Mouse (Mus musculus): ENCODE measurements around the gene Pard3. TPM values are rescaled to one million over a fixed set of nuclear protein-coding genes. Genes with fewer than 3 reads are reported as not detected.

Gene Pard3
- polyA plus RNA-seq, 1 experiment from 2014 or later: 30.9 TPM

DNA sequence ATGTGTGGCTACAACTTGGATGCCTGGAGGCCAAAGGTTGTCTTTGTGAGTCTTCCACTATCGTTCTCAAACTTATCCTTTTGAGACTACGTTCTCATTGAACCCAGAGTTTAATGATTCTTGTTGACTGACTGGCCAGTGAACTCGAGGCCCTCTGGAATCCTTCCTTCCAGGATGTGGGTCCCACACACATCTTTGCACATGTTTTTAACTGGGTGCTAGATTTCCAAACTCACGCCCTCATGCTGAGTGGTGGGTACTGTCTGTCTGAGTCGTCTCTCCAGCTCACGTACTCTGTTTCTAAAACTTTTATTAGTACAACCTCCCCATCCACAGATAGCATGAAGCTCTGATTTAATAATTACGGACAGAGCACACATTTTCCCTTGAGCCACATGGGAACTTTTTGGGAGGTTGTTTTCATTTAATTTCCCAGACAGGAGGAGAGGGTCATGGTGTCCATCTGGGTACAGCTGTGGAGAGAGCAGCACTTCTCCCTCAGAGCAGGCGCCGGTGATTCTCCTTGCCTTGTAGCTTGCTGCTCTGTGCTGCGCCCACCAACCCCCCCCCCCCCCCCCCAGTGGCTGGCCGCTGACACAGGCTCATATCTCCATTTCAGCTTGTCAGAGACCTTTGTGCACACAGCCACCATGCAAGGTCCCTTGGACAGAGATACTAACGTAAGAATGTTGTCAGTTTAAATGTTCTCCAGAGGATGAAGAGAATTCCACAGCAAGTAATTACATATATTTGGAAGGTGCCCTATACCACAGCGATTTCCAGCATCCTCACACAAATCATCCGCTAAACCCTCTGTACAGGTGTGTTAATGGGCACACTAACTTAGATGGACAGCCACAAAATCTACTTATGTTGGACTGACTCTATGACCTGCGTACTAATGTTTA is 165.9 kb downstream of the Pard3 start:
- no peak for DNase-seq (ENCODE audit: low spot score)
- Histone ChIP-seq H3K4me2 (replicated peaks; ENCODE audit: low read depth, low read length) (no peak overlapping the region), H3K4me1 (replicated peaks; ENCODE audit: control insufficient read depth, insufficient read depth, low read length) (no peaks in the 10 kb centered on the region)

DNA sequence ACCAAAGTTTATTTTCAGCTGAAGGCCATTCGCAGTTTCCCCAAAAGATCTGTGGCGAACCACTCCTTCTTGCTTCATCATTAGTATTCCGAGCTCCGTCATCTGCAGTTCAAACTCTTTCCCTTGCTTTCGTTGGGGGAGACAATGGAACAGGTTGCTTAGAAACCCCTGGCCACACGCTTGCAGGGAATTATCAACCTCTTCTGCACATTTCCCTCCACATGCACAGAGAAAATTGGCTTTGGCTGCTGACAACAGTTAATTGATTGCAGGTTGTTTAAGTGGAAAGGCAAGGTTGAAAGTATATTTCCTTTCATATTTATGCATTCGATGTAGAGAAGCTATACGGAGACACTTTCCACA is 166.5 kb downstream of the Pard3 start:
- Histone ChIP-seq H3K27me3 (ENCODE audit: control insufficient read depth, insufficient read depth, low read length) (no peaks in the 10 kb centered on the region), H3K27ac (ENCODE audit: low read depth, low read length) (no peak overlapping the region), H3K9ac (ENCODE audit: low read depth, low read length) (no peak overlapping the region), H3K4me3 (ENCODE audit: low read depth, low read length) (no peak overlapping the region), H3K9me3 (ENCODE audit: control insufficient read depth, low read length) (no peaks in the 10 kb centered on the region), H3K4me2 (replicated peaks; ENCODE audit: low read depth, low read length) (no peak overlapping the region), H3K36me3 (ENCODE audit: control insufficient read depth, insufficient read depth, low read length) (no peaks in the 10 kb centered on the region), H3K4me1 (replicated peaks; ENCODE audit: control insufficient read depth, insufficient read depth, low read length) (no peaks in the 10 kb centered on the region)
- WGBS: 71% methylated on average over 8 of the region's 8 CpGs
- DNase-seq (ENCODE audit: low spot score) (peak; percentile 22), ATAC-seq (ENCODE audit: low FRiP score) (no peak)

More for the DNA sequence above, 165.9 kb downstream of the Pard3 start:
- no peak for ATAC-seq (ENCODE audit: low FRiP score)
- no peaks in the 10 kb centered on the region for H3K9me3 ChIP-seq (ENCODE audit: control insufficient read depth, low read length)
- H3K36me3 ChIP-seq (ENCODE audit: control insufficient read depth, insufficient read depth, low read length): no peaks in the 10 kb centered on the region
- no peaks in the 10 kb centered on the region for H3K27me3 ChIP-seq (ENCODE audit: control insufficient read depth, insufficient read depth, low read length)
- no peak overlapping the region for H3K9ac ChIP-seq (ENCODE audit: low read depth, low read length)
- WGBS: 77% methylated on average over 14 of the region's 15 CpGs
- H3K4me3 ChIP-seq (ENCODE audit: low read depth, low read length): no peak overlapping the region
- H3K27ac ChIP-seq (ENCODE audit: low read depth, low read length): no peak overlapping the region

DNA sequence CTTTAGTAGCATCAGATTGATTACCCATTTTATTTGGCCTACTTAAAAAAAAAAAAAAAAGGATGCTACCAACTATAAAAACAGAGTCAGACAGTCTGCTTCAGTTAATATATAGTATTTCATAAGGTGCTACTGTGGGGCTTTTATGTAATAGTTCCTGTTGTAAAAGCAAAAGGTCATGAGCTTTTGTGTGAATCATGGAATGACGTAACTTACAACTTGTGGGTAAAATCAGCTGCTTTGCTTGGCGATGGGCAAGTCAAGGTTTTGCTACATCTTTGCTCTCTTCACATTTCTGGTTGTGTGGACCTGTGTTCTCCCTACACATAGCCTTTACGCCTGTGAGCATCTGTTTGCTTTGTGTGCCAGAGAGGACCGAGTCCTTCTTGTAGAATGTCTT is 179.7 kb downstream of the Pard3 start:
- no peaks in the 10 kb centered on the region for H3K36me3 ChIP-seq (ENCODE audit: control insufficient read depth, insufficient read depth, low read length)
- H3K4me3 ChIP-seq (ENCODE audit: low read depth, low read length): no peak overlapping the region
- no peaks in the 10 kb centered on the region for H3K27me3 ChIP-seq (ENCODE audit: control insufficient read depth, insufficient read depth, low read length)
- H3K9me3 ChIP-seq (ENCODE audit: control insufficient read depth, low read length): no peaks in the 10 kb centered on the region
- no peak overlapping the region for H3K27ac ChIP-seq (ENCODE audit: low read depth, low read length)
- DNase-seq (ENCODE audit: low spot score): no peak
- H3K4me2 ChIP-seq (replicated peaks; ENCODE audit: low read depth, low read length): no peak overlapping the region
- WGBS: 94% methylated on average over 4 of the region's 4 CpGs
- H3K9ac ChIP-seq (ENCODE audit: low read depth, low read length): no peak overlapping the region
- no peaks in the 10 kb centered on the region for H3K4me1 ChIP-seq (replicated peaks; ENCODE audit: control insufficient read depth, insufficient read depth, low read length)
- ATAC-seq (ENCODE audit: low FRiP score): no peak

DNA sequence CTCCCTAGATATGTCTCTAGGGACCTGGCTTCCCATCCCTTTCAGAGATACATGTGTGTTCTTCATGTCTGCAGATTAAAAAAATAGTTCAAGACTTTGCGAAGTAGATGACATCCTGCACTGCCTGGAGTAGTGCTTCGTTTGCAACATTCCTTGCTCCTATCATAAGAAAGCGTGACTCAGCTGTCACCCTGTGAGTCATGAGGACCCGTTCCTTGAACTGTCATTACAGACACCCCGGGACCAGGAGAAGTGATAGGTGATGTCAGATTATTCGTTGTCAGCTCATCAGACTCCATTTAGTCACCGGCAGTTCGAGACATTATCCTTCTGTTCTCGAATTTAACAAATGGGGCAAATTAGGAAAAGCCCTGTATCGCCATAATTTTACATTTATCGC is 180.1 kb downstream of the Pard3 start:
- no peaks in the 10 kb centered on the region for H3K36me3 ChIP-seq (ENCODE audit: control insufficient read depth, insufficient read depth, low read length)
- no peak overlapping the region for H3K4me3 ChIP-seq (ENCODE audit: low read depth, low read length)
- no peak for DNase-seq (ENCODE audit: low spot score)
- ATAC-seq (ENCODE audit: low FRiP score): no peak
- no peaks in the 10 kb centered on the region for H3K9me3 ChIP-seq (ENCODE audit: control insufficient read depth, low read length)
- 93% methylated on average over 11 of the region's 11 CpGs for WGBS
- H3K4me2 ChIP-seq (replicated peaks; ENCODE audit: low read depth, low read length): no peak overlapping the region
- no peaks in the 10 kb centered on the region for H3K27me3 ChIP-seq (ENCODE audit: control insufficient read depth, insufficient read depth, low read length)
- no peak overlapping the region for H3K27ac ChIP-seq (ENCODE audit: low read depth, low read length)
- no peaks in the 10 kb centered on the region for H3K4me1 ChIP-seq (replicated peaks; ENCODE audit: control insufficient read depth, insufficient read depth, low read length)
- H3K9ac ChIP-seq (ENCODE audit: low read depth, low read length): no peak overlapping the region

DNA sequence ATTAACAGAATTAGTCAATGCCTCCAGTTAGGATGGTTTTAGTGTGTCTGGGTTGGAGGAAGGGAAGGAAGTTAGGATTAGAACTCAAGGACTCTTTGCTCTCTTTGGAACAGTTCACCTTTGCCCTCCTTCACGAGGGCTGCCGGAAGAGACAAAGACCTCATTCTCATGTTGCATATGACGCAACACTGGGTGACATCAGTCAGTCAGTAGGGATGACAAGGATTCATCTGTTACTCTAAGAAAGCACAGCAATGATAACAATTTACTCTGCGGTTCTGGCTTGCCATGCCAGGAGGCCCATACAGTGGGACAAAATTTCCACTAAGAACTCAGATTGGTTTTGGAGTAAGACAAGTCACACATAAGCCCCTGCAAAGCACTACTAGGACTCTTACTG is 187.1 kb downstream of the Pard3 start:
- Histone ChIP-seq H3K4me2 (replicated peaks; ENCODE audit: low read depth, low read length) (no peak overlapping the region), H3K27me3 (ENCODE audit: control insufficient read depth, insufficient read depth, low read length) (no peaks in the 10 kb centered on the region), H3K9me3 (ENCODE audit: control insufficient read depth, low read length) (no peaks in the 10 kb centered on the region), H3K9ac (ENCODE audit: low read depth, low read length) (no peak overlapping the region), H3K4me1 (replicated peaks; ENCODE audit: control insufficient read depth, insufficient read depth, low read length) (0 out of 2 replicates have a peak, but pooled peaks cover 3% of the 10 kb centered on the region), H3K4me3 (ENCODE audit: low read depth, low read length) (no peak overlapping the region), H3K36me3 (ENCODE audit: control insufficient read depth, insufficient read depth, low read length) (no peaks in the 10 kb centered on the region), H3K27ac (ENCODE audit: low read depth, low read length) (no peak overlapping the region)
- ATAC-seq (ENCODE audit: low FRiP score) (no peak), DNase-seq (ENCODE audit: low spot score) (no peak)
- WGBS: 55% methylated on average over 4 of the region's 4 CpGs

DNA sequence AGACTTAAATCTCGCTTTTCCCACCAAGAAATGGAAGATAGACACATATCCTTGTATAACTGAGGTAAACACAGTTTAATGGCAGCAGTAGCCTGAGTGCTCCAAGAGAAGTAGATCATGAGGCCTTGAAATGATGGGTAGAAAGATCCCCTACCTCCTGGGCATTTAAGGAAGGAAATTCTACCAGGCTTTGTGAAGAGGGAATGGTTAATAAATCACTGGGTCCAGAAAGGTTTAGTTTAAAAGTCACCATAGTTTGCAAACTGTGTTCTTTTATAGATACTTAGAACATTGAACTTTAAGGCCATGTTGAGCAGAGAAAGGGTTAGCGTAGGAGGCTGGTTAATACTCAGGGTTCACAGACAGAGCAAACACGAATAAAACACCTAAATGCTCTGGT is 187.8 kb downstream of the Pard3 start:
- no peak overlapping the region for H3K4me2 ChIP-seq (replicated peaks; ENCODE audit: low read depth, low read length)
- H3K27me3 ChIP-seq (ENCODE audit: control insufficient read depth, insufficient read depth, low read length): no peaks in the 10 kb centered on the region
- ATAC-seq (ENCODE audit: low FRiP score) (no peak), DNase-seq (ENCODE audit: low spot score) (no peak)
- H3K36me3 ChIP-seq (ENCODE audit: control insufficient read depth, insufficient read depth, low read length): no peaks in the 10 kb centered on the region
- H3K4me3 ChIP-seq (ENCODE audit: low read depth, low read length): no peak overlapping the region
- no peak overlapping the region for H3K9ac ChIP-seq (ENCODE audit: low read depth, low read length)
- no peak overlapping the region for H3K27ac ChIP-seq (ENCODE audit: low read depth, low read length)
- H3K9me3 ChIP-seq (ENCODE audit: control insufficient read depth, low read length): no peaks in the 10 kb centered on the region
- WGBS: 92% methylated on average over 3 of the region's 3 CpGs
- H3K4me1 ChIP-seq (replicated peaks; ENCODE audit: control insufficient read depth, insufficient read depth, low read length): 0 out of 2 replicates have a peak, but pooled peaks cover 3% of the 10 kb centered on the region

DNA sequence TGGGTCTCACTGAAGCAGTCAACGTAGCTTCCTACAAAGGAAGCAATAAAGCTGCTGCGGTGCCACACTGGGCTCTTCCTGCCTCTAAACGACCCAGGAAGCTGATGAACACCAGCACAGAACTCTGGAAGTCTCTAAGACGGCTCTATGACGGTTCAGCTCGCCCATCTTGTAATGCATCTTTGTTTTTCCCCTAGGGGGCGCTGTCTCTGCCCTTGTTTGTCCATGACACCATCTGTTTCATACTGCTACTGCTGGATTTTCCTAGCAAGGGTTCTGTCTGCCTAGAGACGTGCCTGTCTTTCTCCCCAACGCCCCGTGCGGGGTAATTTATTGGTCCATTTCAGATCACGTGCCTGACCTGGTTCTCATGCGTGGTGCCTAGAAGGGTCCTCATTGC is 188.3 kb downstream of the Pard3 start:
- Histone ChIP-seq H3K4me3 (ENCODE audit: low read depth, low read length) (no peak overlapping the region), H3K4me2 (replicated peaks; ENCODE audit: low read depth, low read length) (no peak overlapping the region), H3K27me3 (ENCODE audit: control insufficient read depth, insufficient read depth, low read length) (no peaks in the 10 kb centered on the region), H3K4me1 (replicated peaks; ENCODE audit: control insufficient read depth, insufficient read depth, low read length) (0 out of 2 replicates have a peak, but pooled peaks cover 3% of the 10 kb centered on the region), H3K9ac (ENCODE audit: low read depth, low read length) (no peak overlapping the region), H3K36me3 (ENCODE audit: control insufficient read depth, insufficient read depth, low read length) (no peaks in the 10 kb centered on the region), H3K27ac (ENCODE audit: low read depth, low read length) (no peak overlapping the region), H3K9me3 (ENCODE audit: control insufficient read depth, low read length) (no peaks in the 10 kb centered on the region)
- DNase-seq (ENCODE audit: low spot score) (no peak), ATAC-seq (ENCODE audit: low FRiP score) (no peak)
- 85% methylated on average over 13 of the region's 13 CpGs for WGBS

DNA sequence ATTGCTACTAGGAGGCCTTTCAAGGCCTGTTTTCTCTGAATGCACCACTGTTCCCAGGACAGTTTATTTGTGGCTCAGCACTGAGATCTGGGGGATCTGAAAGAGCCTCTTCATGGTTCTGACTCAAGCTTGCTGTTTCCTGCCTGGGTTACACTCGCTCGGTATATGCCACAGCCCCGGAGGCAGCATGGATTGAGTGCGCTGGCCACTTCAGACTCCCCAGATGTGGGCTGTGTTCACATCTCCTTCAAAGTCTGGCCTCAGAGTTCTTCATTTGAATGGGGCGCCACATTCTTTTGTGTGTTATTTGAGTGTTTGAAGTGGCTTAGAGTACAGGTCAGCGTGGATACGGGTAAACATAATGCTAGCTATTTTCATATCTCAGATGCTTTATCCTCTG is 190.9 kb downstream of the Pard3 start:
- no peak overlapping the region for H3K9ac ChIP-seq (ENCODE audit: low read depth, low read length)
- DNase-seq (ENCODE audit: low spot score) (no peak), ATAC-seq (ENCODE audit: low FRiP score) (no peak)
- 87% methylated on average over 7 of the region's 7 CpGs for WGBS
- H3K36me3 ChIP-seq (ENCODE audit: control insufficient read depth, insufficient read depth, low read length): no peaks in the 10 kb centered on the region
- H3K9me3 ChIP-seq (ENCODE audit: control insufficient read depth, low read length): no peaks in the 10 kb centered on the region
- H3K27me3 ChIP-seq (ENCODE audit: control insufficient read depth, insufficient read depth, low read length): no peaks in the 10 kb centered on the region
- 0 out of 2 replicates have a peak, but pooled peaks cover under 1% of the 10 kb centered on the region for H3K4me1 ChIP-seq (replicated peaks; ENCODE audit: control insufficient read depth, insufficient read depth, low read length)
- H3K4me3 ChIP-seq (ENCODE audit: low read depth, low read length): no peak overlapping the region
- H3K27ac ChIP-seq (ENCODE audit: low read depth, low read length): no peak overlapping the region
- H3K4me2 ChIP-seq (replicated peaks; ENCODE audit: low read depth, low read length): no peak overlapping the region

DNA sequence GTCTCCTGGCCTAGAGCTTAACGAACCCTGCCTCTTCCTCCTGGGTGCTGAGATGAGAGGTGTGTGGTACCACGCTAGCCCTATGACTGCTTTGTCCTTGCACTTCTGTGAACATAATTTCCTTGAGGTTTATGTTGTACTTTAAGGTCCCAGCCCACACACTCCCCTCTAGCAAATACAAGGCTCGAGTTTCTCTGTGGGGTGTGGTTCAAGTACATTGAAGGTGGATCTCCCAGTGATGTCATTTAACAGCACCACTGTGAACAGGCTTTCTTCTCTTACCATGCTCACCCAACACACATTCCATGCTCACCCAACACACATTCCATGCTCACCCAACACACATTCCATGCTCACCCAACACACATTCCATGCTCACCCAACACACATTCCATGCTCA is 193.4 kb downstream of the Pard3 start:
- DNase-seq (ENCODE audit: low spot score): no peak
- WGBS: 95% methylated on average over 3 of the region's 3 CpGs
- no peak for ATAC-seq (ENCODE audit: low FRiP score)
- H3K27ac ChIP-seq (ENCODE audit: low read depth, low read length): no peak overlapping the region
- no peaks in the 10 kb centered on the region for H3K27me3 ChIP-seq (ENCODE audit: control insufficient read depth, insufficient read depth, low read length)
- H3K36me3 ChIP-seq (ENCODE audit: control insufficient read depth, insufficient read depth, low read length): no peaks in the 10 kb centered on the region
- H3K9ac ChIP-seq (ENCODE audit: low read depth, low read length): no peak overlapping the region
- H3K4me2 ChIP-seq (replicated peaks; ENCODE audit: low read depth, low read length): no peak overlapping the region
- no peaks in the 10 kb centered on the region for H3K9me3 ChIP-seq (ENCODE audit: control insufficient read depth, low read length)
- H3K4me1 ChIP-seq (replicated peaks; ENCODE audit: control insufficient read depth, insufficient read depth, low read length): no peaks in the 10 kb centered on the region
- no peak overlapping the region for H3K4me3 ChIP-seq (ENCODE audit: low read depth, low read length)
